Mouse (Mus musculus) neural tube, embryonic 15.5 days (tissue): ENCODE data around the gene Rit1. TPM values are rescaled to one million over a fixed set of nuclear protein-coding genes. Genes with fewer than 3 reads are reported as not detected.
A peak's percentile ranks its signal among the peaks of the same experiment; 100 is the strongest.
"Not testable (repeated sequence)": the region's sequence is repeated elsewhere in the genome, so short reads cannot be mapped to it uniquely, and the experiment has no call there.

ENCODE experiments used
- ATAC-seq: fragments of 200-750 bp; cut with Nextera tagmentation; 2 replicates; pipeline ENCODE4 v1.8.0; 2017; ENCODE audit warnings: mild to moderate bottlenecking, moderate TSS enrichment, moderate library complexity; ENCODE audit not compliant: low FRiP score
- H3K27ac ChIP-seq: fragments of 300-500 bp; sonication (generic); replicated peaks from 2 replicates; pipeline ENCODE4 v1.5.1; 2015; ENCODE audit warnings: mild to moderate bottlenecking, inconsistent platforms
- H3K27me3 ChIP-seq: fragments of 300-500 bp; sonication (generic); replicated peaks from 2 replicates; pipeline ENCODE4 v1.6.1; 2015; ENCODE audit warnings: inconsistent platforms
- H3K36me3 ChIP-seq: fragments of 300-500 bp; sonication (generic); 2 replicates; pipeline ENCODE4 v1.6.1; 2015; ENCODE audit warnings: inconsistent platforms
- H3K4me1 ChIP-seq: fragments of 300-500 bp; sonication (generic); 2 replicates; pipeline ENCODE4 v1.6.1; 2015; ENCODE audit warnings: inconsistent platforms
- H3K4me2 ChIP-seq: fragments of 300-500 bp; sonication (generic); 2 replicates; pipeline ENCODE4 v1.6.1; 2015; ENCODE audit warnings: inconsistent platforms, mild to moderate bottlenecking, moderate library complexity
- H3K4me3 ChIP-seq: fragments of 300-500 bp; sonication (generic); replicated peaks from 2 replicates; pipeline ENCODE4 v1.5.1; 2015; ENCODE audit warnings: mild to moderate bottlenecking, inconsistent platforms
- H3K9ac ChIP-seq: fragments of 300-500 bp; sonication (generic); replicated peaks from 2 replicates; pipeline ENCODE4 v1.6.1; 2015; ENCODE audit warnings: mild to moderate bottlenecking, inconsistent platforms
- H3K9me3 ChIP-seq: fragments of 300-500 bp; sonication (generic); replicated peaks from 2 replicates; pipeline ENCODE4 v1.6.1; 2016; ENCODE audit warnings: inconsistent platforms
- WGBS: fragments of 180-500 bp; shearing (Covaris S2); methylation state at CpG from one replicate; pipeline ENCODE4 v1.1.7; 2015; ENCODE audit warnings: mixed read lengths; 5-methylcytosine and 5-hydroxymethylcytosine counted together
- polyA plus RNA-seq: library from polyadenylated mRNA; unstranded; fragments of >200 nt; fragmentation: Nextera tagmentation; extraction: Ambion mirVana; gene quantifications from 2 replicates; pipeline ENCODE4 v1.2.1, GENCODE M21; 2015

Rit1 gene
- polyA plus RNA-seq, 1 experiment from 2014 or later, result 67.5 TPM

GRCm38 (mm10) chr3:88772399-88772798 lies 55.8 kb downstream of the Rit1 start:
- not testable (repeated sequence) for H3K36me3 ChIP-seq, H3K4me1 ChIP-seq, H3K27me3 ChIP-seq, H3K9ac ChIP-seq, H3K9me3 ChIP-seq
- 2% methylated on average over 19 of the region's 19 CpGs for WGBS
- ATAC-seq, result peak; percentile 91
- Histone ChIP-seq H3K27ac (0 out of 2 replicates have a peak overlapping the region, but pooled peaks have one; percentile 63), H3K4me2 (peak overlapping the region; percentile 43), H3K4me3 (peak overlapping the region; percentile 53)

- H3K9me3 ChIP-seq, H3K4me1 ChIP-seq, ATAC-seq, H3K9ac ChIP-seq, H3K36me3 ChIP-seq, H3K27ac ChIP-seq, H3K4me3 ChIP-seq, H3K4me2 ChIP-seq, H3K27me3 ChIP-seq: not testable (repeated sequence)
- 81% methylated on average over 6 of the region's 6 CpGs for WGBS
Measured at GRCm38 (mm10) chr3:88773163-88773562, 56.5 kb downstream of the Rit1 start.

- 4% methylated on average over 39 of the region's 51 CpGs for WGBS
- Histone ChIP-seq H3K4me3 (peak within 1 kb of the TSS; percentile 38), H3K4me2 (peak within 1 kb of the TSS; percentile 51), H3K27ac (peak within 1 kb of the TSS; percentile 80)
- not testable (repeated sequence) for H3K36me3 ChIP-seq, H3K9me3 ChIP-seq, H3K27me3 ChIP-seq, H3K9ac ChIP-seq, H3K4me1 ChIP-seq
- ATAC-seq, result peak; percentile 33
Measured at GRCm38 (mm10) chr3:88774939-88775841, 58.6 kb downstream of the Rit1 start, which contains the start of gene Syt11. TSS of gene Syt11 (minus strand) at chr3:88775164.

Other genes with a start within 250 kb of the Rit1 start
- 70.3 and 78.7 TPM in 2 replicates for gene Lmna, start 206.9 kb upstream of the Rit1 start, polyA plus RNA-seq
- 18.6 and 19.2 TPM in 2 replicates for gene Mex3a, start 184.4 kb upstream of the Rit1 start, polyA plus RNA-seq
- gene Rab25, start 168.5 kb upstream of the Rit1 start, polyA plus RNA-seq, result 0.29 and 4.1 TPM in 2 replicates
- gene Lamtor2, start 163.8 kb upstream of the Rit1 start, polyA plus RNA-seq, result 189 and 193 TPM in 2 replicates
- 39.2 and 40.1 TPM in 2 replicates for gene Ubqln4, start 163.1 kb upstream of the Rit1 start, polyA plus RNA-seq
- gene Ssr2, start 141.0 kb upstream of the Rit1 start, polyA plus RNA-seq, result 157 and 175 TPM in 2 replicates
- 97.4 and 104 TPM in 2 replicates for gene Arhgef2, start 110.9 kb upstream of the Rit1 start, polyA plus RNA-seq
- gene Rxfp4, start 63.7 kb upstream of the Rit1 start, polyA plus RNA-seq, result not detected in 2 replicates
- 85.9 and 87.4 TPM in 2 replicates for gene Khdc4, start 31.0 kb upstream of the Rit1 start, polyA plus RNA-seq
- 207 and 237 TPM in 2 replicates for gene Syt11, start 58.3 kb downstream of the Rit1 start, polyA plus RNA-seq
- gene Gon4l, start 118.4 kb downstream of the Rit1 start, polyA plus RNA-seq, result 11.8 and 12.3 TPM in 2 replicates
- 48.6 and 49.2 TPM in 2 replicates for gene Msto1, start 197.2 kb downstream of the Rit1 start, polyA plus RNA-seq
- 19.1 and 19.4 TPM in 2 replicates for gene Ash1l, start 233.8 kb downstream of the Rit1 start, polyA plus RNA-seq
- 144 TPM in 2 replicates for gene Dap3, start 234.3 kb downstream of the Rit1 start, polyA plus RNA-seq